Mouse (Mus musculus) lung, postnatal 0 days (tissue): ENCODE measurements at regions not wholly inside any gene's neighbourhood (a gene's known extent, or its start where the extent isn't known, plus 50 kb on each side); places are given as distances from the start of the nearest gene placed in this dataset.

Experiments
- CTCF ChIP-seq: IDR thresholded peaks from 2 replicates; pipeline ENCODE4 v1.5.1; 2016; ENCODE audit warnings: antibody characterized with exemption, mild to moderate bottlenecking
- EP300 ChIP-seq: IDR thresholded peaks from 2 replicates; pipeline ENCODE4 v1.6.1; 2016; ENCODE audit warnings: antibody characterized with exemption, mild to moderate bottlenecking, control low read depth

DNA sequence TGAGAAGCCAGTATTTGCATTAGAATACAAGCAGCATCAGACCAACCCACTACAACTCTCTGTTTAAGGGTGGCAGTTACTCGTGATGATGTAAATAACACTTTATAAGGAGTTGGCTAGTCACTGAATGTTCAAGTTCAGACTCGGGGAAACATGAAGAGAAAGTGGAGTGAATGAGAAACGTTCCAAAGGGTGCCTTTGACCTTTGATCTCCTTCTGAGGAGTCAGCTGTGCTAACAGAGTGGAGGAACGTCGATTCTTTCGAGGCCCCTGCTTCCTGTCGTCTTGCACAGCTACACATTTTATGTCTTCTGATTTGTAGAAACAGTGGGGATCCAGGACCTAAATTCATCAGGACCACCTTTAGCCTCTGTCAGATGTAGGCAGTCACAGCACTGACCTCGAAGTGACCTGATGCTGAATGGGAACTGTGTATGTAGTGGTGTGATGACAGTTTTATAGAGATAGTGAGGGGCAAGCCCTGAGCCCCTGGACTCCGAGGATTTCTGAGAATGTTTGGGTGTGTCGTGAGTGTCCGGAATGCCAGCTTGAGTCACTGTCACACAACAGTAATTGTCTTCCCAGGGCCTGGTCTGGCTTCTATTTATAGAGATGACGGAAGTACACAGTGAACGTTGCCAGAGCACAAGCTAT, 134.2 kb upstream of the Arg1 start:
- TF ChIP-seq CTCF = no peak
- peak; percentile 67 for TF ChIP-seq EP300
